Mouse (Mus musculus) embryo, embryonic 11.5 days (tissue): ENCODE results near the gene Orm3.

Source experiments
- DNase-seq: peaks from one replicate; pipeline ENCODE4 v3.0.0-alpha.2; 2012; ENCODE audit warnings: low read depth, low spot score

Orm3 gene

DNA sequence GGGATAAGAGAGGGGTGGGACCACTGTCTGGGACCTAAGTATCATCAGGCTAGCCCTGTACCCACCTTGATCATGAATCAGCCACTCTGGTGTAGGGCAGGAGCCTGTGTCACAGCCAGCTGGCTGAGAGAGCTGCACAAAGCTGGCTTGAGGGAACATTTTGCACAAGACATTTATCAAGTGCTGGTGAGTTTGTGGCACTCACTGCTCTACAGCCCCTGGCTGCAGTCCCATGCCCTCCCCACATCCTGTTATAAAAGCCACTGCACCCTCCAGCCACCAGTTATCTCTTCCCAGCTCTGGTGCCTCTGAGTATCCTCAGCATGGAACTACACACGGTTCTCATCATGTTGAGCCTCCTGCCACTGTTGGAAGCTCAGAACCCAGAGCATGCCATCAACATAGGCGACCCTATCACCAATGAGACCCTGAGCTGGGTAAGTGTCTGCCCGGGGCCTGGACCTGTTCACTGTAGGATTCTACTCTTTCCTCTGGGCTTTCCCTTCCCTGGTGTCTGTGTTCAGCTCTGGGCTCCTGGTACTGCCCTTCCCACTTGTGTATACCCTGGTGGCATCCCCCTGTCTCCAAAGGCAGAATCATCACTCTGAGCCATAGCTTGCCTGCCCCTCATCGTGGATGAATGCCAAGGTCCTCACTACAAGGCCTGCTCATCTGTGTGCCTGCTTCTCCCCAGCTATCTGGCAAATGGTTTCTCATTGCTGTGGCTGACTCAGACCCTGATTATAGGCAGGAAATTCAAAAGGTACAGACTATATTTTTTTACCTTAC is at the start of gene Orm3:
TSS of gene Orm3 (plus strand) at position 286 of the 789 bp plus-strand sequence.
- DNase-seq: no peak

- DNase-seq: peak; percentile 78
Observed at GRCm38 (mm10) chr4:63307175-63308062, 48.5 kb upstream of the Orm3 start.

DNA sequence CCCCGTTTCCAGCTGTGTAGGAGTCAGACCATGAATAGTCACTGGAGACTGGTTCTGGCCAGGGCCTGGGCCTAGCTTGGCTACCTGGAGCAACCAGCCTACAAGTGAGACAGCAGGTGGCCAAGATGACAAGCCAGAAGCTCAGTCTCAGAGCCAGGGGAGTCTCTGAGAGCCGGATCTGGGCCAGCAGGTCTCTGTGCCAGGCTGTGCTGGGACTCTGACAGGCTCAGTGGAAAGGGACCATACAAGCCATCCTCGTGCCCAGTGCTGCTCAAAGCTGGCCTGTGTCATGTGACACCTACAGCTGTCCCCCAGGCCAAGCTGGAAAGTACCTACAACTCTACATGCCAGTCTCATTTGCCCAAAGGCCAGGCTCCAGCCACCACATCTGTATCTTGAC is 47.6 kb upstream of the Orm3 start:
- no peak for DNase-seq

DNA sequence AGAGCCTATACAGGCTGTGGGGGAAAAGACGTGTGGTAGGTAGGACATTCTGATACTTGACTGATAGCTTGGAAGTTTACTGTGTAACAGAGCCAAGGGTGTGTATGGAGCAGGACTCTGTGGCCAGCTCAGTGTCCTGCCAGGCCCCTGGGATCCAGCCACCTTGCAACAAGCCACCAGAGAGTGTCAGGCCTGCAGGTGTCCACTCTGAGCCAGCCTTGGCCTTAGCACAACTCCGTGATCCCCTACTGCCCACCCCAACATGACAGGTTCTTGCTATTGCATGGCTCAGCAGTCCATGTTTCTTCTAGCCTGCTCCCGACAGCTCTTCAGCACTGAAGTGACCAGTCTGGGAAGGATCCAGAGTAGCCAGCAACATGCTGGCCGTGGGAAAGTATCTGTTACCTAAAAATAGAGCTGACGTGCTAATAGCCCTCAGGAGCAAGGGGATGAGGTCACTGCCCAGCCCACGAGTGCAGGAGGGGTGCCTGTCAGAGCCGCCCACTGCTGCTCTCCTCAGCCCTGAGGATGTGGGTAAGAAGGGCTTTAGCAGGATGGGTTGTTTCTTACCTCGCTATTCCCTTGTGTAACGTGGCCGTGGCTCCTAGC is 45.6 kb upstream of the Orm3 start:
- no peak for DNase-seq

DNA sequence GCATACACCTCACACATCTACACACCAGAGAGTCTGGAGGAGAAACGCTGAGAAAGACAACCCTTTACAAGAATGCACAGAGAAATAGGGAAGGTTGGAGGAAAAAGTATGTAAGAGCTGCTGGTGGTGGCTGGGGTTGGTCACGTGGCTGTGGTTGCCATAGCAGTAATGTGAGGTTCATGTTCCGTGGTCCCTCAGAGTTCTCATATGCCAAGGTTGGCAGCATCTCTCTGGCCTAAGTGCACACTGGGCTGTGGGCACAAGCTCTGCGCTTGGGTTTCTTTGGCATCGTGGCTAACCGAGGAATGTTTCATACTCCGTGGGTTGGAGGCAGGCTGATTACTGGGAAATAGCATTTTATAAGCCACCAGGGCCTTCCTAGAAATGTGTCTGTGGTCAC is 44.5 kb upstream of the Orm3 start:
- no peak for DNase-seq

GRCm38 (mm10) chr4:63314063-63314462 is 41.9 kb upstream of the Orm3 start:
- no peak for DNase-seq

DNA sequence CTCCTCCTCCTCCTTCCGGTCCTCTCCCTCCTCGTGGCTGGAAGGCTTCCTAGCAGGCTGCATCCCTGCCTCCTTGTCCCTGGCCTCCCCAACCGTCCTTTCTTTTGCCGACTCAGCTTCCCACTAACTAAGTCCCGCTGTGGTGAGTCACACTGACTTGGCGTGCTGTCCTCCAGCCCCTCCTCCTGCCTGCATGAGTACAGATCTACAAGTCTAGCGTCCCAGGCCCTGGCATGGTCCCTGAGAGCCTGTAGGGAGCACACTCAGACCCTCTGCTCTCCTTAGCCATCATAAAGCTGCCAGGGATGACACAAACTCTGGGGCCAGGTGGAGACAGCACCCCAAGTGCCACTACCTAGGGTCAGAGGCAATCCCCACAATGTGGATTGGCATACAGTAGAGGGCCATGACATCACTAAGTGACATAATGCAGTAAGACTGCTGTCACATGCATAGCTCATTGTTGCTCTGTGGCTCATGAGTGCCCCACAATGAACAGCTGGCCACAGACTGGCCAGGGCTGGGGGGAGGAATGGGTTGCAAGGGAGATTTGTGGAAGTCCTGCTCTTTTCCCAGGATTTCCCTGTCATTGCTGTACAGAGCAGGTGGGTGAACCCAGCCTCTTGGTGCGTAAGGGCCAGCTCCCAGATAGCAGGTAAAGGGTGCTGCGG is 39.8 kb upstream of the Orm3 start:
- no peak for DNase-seq

DNA sequence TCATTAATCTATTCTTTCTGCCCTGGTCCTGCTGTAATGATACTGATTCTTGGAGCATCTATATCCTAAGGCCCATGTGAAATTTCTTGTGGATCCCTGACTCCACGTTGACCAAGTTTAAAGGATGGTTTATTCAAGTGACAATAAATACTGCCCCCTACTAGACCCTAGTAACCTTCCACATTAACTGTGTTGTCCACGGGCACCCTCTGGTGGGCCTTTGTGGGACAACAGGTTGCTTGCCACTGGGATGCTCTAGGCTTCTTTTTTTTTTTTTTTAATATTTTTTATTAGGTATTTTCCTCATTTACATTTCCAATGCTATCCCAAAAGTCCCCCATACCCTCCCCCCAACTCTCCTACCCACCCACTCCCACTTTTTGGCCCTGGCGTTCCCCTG is 36.4 kb upstream of the Orm3 start:
- peak; percentile 36 for DNase-seq

- no peak for DNase-seq
Observed at GRCm38 (mm10) chr4:63323275-63323815, 32.6 kb upstream of the Orm3 start.

DNA sequence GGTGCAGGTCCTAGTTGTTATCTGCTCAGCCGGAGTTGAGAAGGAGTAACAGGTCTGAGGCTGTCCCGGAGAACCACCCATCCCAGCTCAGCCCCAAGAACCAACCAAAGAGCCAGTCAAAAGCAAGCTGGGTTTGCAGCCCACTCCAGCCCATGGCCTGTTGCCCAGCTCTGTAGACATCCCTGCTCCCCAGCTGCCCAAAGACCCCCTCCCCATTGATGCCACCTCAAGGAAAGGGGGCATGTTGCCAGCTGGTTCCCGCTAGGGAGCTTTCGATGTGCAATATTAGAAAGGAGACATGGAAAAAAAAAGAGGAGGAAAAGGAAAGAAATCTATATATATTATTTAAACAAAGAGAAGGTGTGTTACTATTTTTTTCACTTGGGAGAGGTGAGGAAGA is 22.6 kb upstream of the Orm3 start:
- no peak for DNase-seq

GRCm38 (mm10) chr4:63338414-63339076 is 17.4 kb upstream of the Orm3 start:
- DNase-seq: no peak

GRCm38 (mm10) chr4:63342491-63342890 is 13.5 kb upstream of the Orm3 start:
- DNase-seq: no peak

GRCm38 (mm10) chr4:63343608-63344007 is 12.4 kb upstream of the Orm3 start:
- DNase-seq: no peak

DNA sequence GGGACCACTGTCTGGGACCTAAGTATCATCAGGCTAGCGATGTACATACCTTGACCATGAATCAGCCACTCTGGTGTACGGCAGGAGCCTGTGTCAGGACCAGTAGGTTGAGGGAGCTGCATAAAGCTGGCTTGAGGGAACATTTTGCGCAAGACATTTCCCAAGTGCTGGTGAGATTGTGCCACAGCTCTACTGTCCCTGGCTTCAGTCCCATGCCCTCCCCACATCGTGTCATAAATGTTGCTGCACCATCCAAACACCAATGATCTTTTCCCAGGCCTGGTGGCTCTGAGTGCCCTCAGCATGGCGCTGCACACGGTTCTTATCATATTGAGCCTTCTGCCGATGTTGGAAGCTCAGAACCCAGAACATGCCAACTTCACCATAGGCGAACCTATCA is 11.7 kb upstream of the Orm3 start, which contains the start of gene Orm1:
TSS of gene Orm1 (plus strand) at position 266 of the 400 bp plus-strand sequence.
- no peak for DNase-seq

GRCm38 (mm10) chr4:63345261-63345660 is 10.7 kb upstream of the Orm3 start:
- DNase-seq: no peak

DNA sequence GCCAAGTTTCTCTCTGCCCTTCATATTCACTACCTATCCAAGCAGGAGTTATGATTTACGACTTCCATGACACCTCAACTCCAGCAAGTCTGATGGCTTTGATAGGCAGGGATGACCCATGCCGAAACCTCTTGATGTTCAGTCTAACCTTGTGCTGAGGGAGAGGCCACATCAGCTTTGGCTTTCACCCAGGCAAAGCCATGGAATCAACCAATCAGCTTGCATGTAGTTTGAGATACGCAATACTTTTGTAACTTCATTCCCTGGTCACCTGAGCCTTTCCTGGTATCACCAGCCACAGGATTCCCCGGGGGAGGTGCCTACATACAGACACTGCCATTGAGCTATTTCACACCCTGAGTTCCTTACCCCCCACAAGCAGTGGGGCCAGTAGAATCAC is 9.3 kb upstream of the Orm3 start:
- DNase-seq: no peak

GRCm38 (mm10) chr4:63348524-63348923 is 7.4 kb upstream of the Orm3 start:
- no peak for DNase-seq

DNA sequence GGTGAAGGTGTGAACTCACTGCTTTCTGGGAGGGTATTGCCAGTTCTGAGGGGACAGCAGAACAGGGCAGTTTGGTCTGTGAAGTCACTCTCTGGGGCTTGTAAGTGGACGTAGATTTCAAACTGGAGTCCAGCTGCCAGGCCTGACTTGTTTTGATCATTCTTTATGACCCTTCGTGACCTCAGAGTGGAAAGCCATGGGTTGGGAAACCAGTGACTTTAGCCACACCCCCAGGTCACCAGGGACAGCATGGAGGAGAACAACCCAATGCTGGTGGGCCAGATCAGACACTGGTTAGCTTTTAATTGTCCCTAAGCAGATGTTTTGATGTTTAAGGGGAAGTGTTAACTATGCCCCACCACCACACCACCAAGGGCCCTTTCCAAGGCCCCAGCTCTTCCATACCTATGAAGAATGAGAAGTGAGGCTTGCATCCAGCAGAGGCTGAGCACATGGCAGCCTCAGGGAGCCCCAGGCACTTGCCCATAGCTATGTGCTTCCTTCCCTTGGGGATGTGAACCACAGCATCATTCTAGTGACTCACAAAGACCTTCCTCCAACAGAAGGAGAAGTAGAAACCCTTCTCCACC is 1.1 kb downstream of the Orm3 start:
- DNase-seq: no peak

DNA sequence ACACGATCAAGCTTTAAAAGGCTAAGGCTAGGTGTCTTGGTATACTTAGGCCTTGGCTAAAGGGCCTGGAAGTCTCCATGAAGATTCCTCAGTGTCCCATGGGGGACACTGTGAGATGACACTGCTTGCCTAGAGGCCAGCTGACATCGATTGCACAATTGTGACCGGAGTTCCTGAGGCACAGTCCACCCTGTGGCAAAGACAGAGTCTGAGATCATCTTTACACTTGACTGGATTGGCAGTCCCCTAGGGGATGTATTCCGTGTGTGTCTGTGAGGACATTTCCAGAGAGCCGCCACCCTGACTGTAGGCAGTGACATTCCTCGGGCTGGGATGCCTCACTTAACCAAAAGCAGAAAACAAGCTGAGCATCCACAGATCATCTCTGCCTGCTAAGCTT is 3.9 kb downstream of the Orm3 start:
- no peak for DNase-seq

DNA sequence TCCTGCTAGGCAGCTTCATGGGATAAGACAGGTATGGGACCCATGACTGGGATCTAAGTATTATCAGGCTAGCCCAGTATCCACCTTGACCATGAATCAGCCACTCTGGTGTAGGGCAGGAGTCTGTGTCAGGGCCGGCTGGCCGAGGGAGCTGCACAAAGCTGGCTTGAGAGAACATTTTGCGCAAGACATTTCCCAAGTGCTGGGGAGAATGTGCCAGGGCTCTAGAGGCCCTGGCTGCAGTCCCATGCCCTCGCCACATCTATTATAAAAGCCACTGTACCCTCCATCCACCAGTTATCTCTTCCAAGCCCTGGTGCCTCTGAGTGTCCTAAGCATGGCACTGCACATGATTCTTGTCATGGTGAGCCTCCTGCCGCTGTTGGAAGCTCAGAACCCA is 6.2 kb downstream of the Orm3 start, which contains the start of gene Orm2:
TSS of gene Orm2 (plus strand) at position 300 of the 400 bp plus-strand sequence.
- no peak for DNase-seq
